ENCODE assay signal across 9 mouse cellular contexts in the genomic region with DNA sequence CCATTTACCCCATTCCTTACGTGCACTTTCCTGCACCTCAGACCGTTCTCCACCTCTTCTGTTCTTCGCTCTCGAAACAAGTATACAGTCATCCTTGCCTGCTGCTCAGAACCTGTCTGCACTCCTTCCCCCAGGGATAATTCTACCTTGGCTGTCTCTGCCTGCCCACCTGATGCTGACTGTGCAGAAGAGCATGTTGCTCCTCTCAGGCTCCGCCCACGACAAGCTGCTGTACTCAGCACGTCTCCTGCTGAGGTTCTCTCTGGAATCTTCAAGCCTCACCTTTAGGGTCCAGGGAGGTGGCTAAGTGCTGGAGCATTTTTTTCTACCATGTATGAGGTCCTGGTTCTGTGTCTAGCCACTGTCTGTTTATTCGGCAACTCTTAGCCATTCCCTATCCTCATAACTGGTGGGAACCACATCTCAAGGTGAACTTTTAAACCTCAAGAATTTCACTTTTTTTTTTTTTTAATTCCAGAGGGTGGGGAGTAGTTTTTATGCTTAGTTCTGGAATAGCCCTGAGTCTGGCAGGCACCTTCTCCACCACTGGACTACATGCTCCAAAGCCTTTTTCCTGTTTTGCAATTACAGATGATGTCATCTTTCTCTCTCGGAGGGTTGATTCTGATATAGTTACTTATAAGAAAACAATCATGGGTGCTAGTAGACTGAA.
A peak's percentile ranks its signal among the peaks of the same experiment; 100 is the strongest.
DNase-seq lines count a peak whose midpoint lies in the region; ATAC-seq and TF ChIP-seq lines count a peak whose summit lies in the region.
"Had no signal": no experiment of that assay in that cellular context is flagged by ENCODE, and none has a peak within 500 bp of the region (broad histone marks: within the 10 kb centered on the region; RNA-seq: fewer than 3 reads in every experiment).

No protein-coding gene starts in this region.

- H3K4me3 ChIP-seq in heart, adult 2 months = peak overlapping the region; percentile 45
- H3K4me3 ChIP-seq in hindbrain, embryonic 14.5 days (replicated peaks; ENCODE audit: low read length) = no peak overlapping the region
- H3K4me3 ChIP-seq in limb, embryonic 12.5 days (replicated peaks) = no peak overlapping the region

- 0 out of 2 replicates have a peak, but pooled peaks have one; percentile 6 for TF ChIP-seq EP300 in heart, adult 2 months (IDR thresholded peaks at IDR 0.05; ENCODE audit: insufficient read depth, low read depth, low read length)

- peaks cover 17% of the 10 kb centered on the region for H3K4me1 ChIP-seq in heart, adult 2 months (ENCODE audit: control insufficient read depth, insufficient read depth, low read length)
- peaks cover 8% of the 10 kb centered on the region; the same call in 1 of the 2 replicates for H3K4me1 ChIP-seq in hindbrain, embryonic 14.5 days (replicated peaks; ENCODE audit: control insufficient read depth, insufficient read depth, low read length)
- H3K4me1 ChIP-seq in limb, embryonic 12.5 days (replicated peaks) = peaks cover 42% of the 10 kb centered on the region

- no peak; the same call in 1 of the 2 replicates for TF ChIP-seq POLR2A in heart, adult 2 months (IDR thresholded peaks at IDR 0.05; ENCODE audit: insufficient read depth, low read depth, low read length)

- peak overlapping the region; percentile 89 for H3K27ac ChIP-seq in heart, adult 2 months
- peak overlapping the region; percentile 18; the same call in 1 of the 2 replicates for H3K27ac ChIP-seq in hindbrain, embryonic 14.5 days
- peak overlapping the region; percentile 62; the same call in 1 of the 2 replicates for H3K27ac ChIP-seq in limb, embryonic 12.5 days

- H3K9ac ChIP-seq in heart, adult 2 months (ENCODE audit: low read depth, low read length) = peak overlapping the region; percentile 71
- H3K9ac ChIP-seq in hindbrain, embryonic 14.5 days = no peak overlapping the region
- H3K9ac ChIP-seq in limb, embryonic 12.5 days (replicated peaks) = no peak overlapping the region

- H3K79me2 ChIP-seq in heart, adult 2 months (replicated peaks; ENCODE audit: control insufficient read depth, insufficient read depth, low read length) = no peaks in the 10 kb centered on the region

- H3K36me3 ChIP-seq in heart, adult 2 months (ENCODE audit: control insufficient read depth, insufficient read depth, low read length) = no peaks in the 10 kb centered on the region
- H3K36me3 ChIP-seq in hindbrain, embryonic 14.5 days (replicated peaks; ENCODE audit: control insufficient read depth, insufficient read depth) = no peaks in the 10 kb centered on the region
- H3K36me3 ChIP-seq in limb, embryonic 12.5 days = peaks cover 15% of the 10 kb centered on the region; the same call in 1 of the 2 replicates
- H3K36me3 ChIP-seq: G1E had no signal

- 47% methylated on average over 9 of the region's 9 CpGs for WGBS in heart, adult 2 months
- 77% methylated on average over 9 of the region's 9 CpGs for WGBS in hindbrain, embryonic 14.5 days
- 78% methylated on average over 9 of the region's 9 CpGs for WGBS in limb, embryonic 12.5 days

- no peak for ATAC-seq in hindbrain, embryonic 14.5 days (ENCODE audit: low FRiP score)
- no peak for ATAC-seq in limb, embryonic 12.5 days (ENCODE audit: insufficient number of reproducible peaks, insufficient read depth, low FRiP score, low TSS enrichment, low read depth)

- TF ChIP-seq CTCF in heart, adult 2 months (IDR thresholded peaks at IDR 0.05) = no peak

- no peak overlapping the region for H3K4me2 ChIP-seq in hindbrain, embryonic 14.5 days (replicated peaks)
- no peak overlapping the region for H3K4me2 ChIP-seq in limb, embryonic 12.5 days

- no peaks in the 10 kb centered on the region for H3K9me3 ChIP-seq in hindbrain, embryonic 14.5 days (ENCODE audit: control insufficient read depth, low read length)
- H3K9me3 ChIP-seq in limb, embryonic 12.5 days = no peaks in the 10 kb centered on the region

- DNase-seq in heart, adult 2 months = peak; percentile 25 to 31
- DNase-seq in heart, postnatal 4 days = no peak
- peak; percentile 20 for DNase-seq in NIH3T3 (ENCODE audit: low read depth)
- no peak for DNase-seq in hindbrain, embryonic 14.5 days (ENCODE audit: low spot score)
- DNase-seq in yolk sac, embryonic 10.5 days (ENCODE audit: low spot score) = peak; percentile 79
- DNase-seq in cerebellum, postnatal 4 days (ENCODE audit: low spot score in 2 of 2) = no peak
- DNase-seq in B cell, adult 2 months = no peak

- intact Hi-C loops in heart, adult 2 months (cut with DNase I) = loop anchor here (2.0 to 5.0 kb wide), 2 partner anchors 147 to 919 kb away; partner anchors contain the start of gene Nrp1

- H3K27me3 ChIP-seq in heart, adult 2 months (ENCODE audit: control insufficient read depth, insufficient read depth, low read length) = no peaks in the 10 kb centered on the region
- H3K27me3 ChIP-seq in hindbrain, embryonic 14.5 days (ENCODE audit: control insufficient read depth, insufficient read depth, low read length) = no peaks in the 10 kb centered on the region
- H3K27me3 ChIP-seq in limb, embryonic 12.5 days = no peaks in the 10 kb centered on the region; the same call in 1 of the 2 replicates

Comparison
In these comparisons a context has a peak if more than half of its experiments do, and no peak if none do; other contexts are left out.
1. DNase-seq: peak in heart, adult 2 months (2 of 2), NIH3T3 (single experiment) and yolk sac, embryonic 10.5 days (single experiment); none in heart, postnatal 4 days (single experiment), hindbrain, embryonic 14.5 days (single experiment), cerebellum, postnatal 4 days (0 of 2) and B cell, adult 2 months (0 of 2).
2. H3K27ac ChIP-seq: peak in every context shown above with its lines; median percentile 89 in heart, adult 2 months; 62 in limb, embryonic 12.5 days; 18 in hindbrain, embryonic 14.5 days.